Mouse (Mus musculus) fat pad, adult 2 months (tissue): Measurements from ENCODE around the gene Ramp2.

Source experiments
- DNase-seq: peaks from one replicate; pipeline ENCODE4 v3.0.0-alpha.2; 2011; ENCODE audit warnings: low read depth, low spot score; ENCODE audit errors: extremely low read depth

The Ramp2 gene

DNA sequence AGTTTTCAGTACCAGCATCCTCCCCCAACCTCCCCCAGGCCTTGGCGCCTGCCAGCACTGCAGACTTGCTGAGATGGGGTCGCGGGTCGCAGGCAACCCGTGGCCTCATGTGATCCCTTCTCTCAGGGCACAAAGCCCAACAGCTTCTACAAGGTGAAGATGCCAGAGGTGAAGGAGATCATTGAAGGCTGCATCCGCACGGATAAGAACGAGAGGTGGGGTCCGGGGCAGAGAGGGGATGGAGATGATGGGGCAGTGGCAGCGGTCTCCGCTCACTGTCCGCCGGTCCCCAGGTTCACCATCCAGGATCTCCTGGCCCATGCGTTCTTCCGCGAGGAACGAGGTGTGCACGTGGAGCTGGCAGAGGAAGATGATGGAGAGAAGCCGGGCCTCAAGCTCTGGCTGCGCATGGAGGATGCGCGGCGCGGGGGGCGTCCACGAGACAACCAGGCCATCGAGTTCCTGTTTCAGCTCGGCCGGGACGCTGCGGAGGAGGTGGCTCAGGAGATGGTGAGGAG is 19.2 kb downstream of the Ramp2 start:
- DNase-seq, result no peak

DNA sequence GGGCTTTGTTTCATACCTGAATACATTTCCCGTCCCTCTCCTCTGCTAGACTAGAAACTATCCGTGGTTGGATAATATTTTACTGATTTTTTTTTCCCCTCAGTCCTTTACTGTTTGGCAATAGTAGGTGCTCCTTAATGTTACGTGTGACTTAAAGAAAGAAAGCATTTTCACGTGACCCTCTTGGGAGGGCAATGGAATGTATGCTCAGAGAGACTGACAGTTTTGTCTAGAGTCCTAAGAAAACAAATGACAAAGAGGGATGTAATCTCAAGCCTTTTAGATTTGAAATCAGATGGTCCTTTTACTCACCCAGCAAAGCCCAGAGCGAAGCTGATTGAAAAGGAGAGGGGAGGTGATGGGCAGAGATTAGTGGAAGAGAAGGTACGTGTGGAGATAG is 20.1 kb downstream of the Ramp2 start:
- DNase-seq, result no peak

DNA sequence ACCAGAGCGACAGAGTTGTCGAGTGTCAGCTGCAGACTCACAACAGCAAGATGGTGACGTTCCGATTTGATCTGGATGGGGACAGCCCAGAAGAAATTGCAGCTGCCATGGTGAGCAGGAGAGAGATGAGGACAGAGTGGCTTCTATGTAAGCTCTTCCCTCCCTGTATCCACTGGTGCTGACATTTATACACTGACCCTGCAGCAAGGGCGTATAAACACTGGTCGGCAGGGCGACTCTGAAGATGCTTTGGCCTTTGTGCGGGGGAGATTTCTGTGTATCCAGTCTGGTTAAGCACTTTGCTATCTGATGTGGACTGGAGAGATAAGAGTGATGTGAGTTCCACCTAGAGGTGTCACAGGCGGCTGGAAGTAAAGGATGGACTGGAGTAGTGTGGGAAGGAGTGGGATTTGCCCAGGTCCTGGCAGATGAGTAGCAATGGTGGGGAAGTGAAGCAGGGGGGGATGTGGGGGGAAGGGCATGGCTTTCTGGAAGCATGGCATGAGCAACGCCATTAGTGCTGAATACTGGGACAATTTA is 23.8 kb downstream of the Ramp2 start:
- no peak for DNase-seq

DNA sequence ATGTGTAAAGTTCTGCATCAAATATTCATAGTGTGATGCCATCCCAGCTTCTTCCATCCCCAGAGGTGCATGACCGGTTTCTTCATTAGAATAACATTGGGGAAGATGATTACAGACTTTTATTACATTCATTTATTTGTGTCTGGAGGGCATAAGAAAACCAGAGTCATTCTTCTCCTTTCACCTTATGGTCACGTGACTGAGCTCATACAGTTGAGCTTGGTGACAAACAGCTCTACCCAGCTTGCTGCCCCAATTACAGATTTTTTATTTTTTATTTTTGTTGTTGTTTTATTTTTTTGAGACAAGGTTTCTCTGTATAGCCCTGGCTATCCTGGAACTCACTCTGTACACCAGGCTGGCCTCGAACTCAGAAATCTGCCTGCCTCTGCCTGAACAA is 26.6 kb downstream of the Ramp2 start:
- DNase-seq, result no peak

DNA sequence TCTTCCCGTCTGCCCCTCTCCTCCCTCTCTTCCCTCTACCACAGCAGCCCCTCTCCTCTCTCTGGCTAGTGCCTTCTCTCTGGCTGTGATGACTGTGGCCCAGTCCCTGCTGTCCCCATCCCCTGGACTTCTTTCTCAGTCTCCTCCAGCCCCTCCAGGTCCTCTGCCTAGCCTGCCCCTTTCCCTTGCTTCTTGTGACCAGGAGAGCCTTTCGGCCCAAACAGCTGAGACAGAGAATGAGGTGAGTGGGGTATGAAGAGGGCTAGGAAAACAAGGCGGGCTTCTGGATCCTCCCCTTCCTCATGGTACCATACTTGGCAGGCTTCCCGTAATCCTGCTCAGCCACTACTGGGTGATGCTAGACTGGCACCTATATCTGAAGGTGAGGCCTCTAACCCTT is 29.5 kb downstream of the Ramp2 start:
- DNase-seq, result no peak

DNA sequence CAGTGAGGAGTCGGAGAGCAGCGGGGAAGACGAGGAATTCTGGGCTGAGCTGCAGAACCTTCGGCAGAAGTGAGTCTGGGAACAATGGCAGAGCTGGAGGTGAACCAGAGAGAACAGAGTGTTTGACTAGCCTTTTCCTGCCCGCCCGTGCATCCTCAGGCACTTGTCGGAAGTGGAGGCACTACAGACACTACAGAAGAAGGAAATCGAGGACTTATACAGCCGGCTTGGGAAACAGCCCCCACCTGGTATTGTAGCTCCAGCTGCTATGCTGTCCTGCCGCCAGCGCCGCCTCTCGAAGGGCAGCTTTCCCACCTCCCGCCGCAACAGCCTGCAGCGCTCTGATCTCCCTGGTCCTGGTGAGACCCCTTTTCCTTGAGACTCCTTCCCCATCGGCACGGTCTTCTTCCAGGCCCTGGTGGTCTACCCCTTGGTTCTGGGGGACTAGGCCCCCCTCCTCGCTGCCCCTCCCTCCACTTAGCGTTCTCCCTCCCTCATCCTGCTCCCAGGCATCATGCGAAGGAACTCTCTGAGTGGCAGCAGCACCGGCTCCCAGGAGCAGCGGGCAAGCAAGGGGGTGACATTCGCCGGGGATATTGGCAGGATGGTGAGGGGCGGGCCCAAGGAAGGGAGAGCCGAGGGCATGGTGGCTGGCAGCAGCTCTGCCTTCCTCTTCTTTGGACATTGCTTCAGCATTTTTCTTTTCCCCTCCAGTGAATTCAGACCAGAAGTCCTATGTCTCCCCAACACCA is 30.7 kb downstream of the Ramp2 start:
- DNase-seq, result no peak

DNA sequence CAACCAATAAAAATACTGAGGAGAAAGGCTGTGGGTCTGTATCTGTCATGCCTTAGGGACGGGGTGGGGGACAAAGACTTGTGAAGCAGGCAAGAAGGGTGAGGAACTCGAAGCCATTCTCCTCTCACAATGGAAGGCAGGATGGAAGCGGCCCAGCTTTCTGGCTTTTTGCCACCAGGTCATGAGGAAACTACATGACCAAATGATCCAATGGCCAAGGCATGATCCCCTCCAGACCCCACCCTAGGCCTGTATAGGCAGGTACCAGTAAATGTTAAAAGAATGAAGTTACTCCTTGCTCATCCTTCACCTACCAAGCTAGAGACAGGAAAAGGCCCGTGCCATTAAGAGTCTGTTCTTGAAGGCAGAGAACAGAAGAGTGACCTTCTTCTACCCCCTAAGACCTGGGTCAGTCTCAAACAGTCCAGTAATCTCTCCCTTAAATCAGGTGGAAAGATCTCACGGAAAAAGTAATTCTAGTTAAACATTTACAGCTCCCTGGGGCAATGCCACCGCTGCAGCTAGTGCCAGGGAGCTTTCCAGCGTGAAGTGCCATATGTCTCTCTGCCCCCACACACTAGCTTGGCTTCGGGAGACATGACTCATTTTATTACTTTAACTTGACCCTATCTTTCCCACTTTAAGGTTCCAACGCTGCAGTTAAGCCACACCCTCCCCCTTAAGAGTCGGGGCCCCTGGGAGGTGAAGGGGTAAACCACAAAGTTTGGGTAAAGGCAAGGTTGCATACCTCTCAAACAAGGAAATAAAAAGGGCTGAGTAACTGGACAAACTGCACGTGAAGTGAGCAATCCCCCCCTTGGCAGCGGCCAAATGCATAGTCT is 31.8 kb downstream of the Ramp2 start:
- no peak for DNase-seq

DNA sequence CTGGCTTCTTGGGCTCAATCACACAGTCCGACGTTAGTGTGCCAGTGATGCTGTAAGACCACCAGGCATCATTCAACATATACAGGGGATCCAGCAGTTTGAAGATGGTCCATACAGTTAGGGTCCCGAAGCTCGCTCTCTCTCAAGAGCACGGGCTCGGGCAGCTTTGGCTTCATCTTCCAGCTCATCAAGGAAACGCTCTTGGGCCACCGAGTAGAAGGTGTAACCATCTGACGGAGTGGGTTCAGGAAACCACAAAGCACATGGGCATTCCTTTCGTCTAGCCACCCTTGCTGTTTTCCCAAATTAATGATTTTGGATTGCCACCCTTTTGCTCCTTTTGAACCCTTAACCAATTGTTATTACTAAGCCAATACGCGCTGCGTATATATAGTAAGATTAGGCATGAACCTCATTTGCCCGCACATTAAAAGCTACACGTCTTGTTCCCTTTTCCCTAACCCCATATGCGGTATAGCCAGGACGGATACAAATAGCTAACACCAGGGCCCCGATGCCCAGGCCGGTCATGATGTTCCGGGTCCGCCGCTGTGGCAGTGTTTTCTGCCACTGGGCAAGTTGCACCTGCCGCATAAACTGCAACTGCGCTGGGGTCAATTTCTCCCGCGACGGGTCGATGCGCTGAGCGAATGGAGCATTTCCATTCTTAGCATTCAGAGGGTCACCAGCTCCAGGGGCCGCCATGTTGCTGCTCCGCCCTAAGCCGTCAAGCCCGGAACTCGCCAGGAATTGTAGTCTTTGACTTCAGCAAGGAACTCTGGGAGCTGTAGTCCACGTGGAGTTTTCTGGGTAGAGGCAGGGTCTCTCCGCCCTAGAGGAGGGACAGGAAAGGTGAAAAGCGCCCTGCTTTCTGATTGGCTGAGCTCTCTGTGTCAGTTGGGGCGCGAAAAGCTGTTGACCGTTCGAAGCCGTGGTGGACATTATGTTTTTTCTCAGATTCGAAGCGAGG is 32.7 kb downstream of the Ramp2 start, which contains the start of the genes Cntd1 and Coa3:
Cntd1 (plus strand) TSS at position 790 of the 970 bp plus-strand sequence.
Coa3 (minus strand) TSS at position 892 of the 970 bp plus-strand sequence.
- DNase-seq, result no peak

DNA sequence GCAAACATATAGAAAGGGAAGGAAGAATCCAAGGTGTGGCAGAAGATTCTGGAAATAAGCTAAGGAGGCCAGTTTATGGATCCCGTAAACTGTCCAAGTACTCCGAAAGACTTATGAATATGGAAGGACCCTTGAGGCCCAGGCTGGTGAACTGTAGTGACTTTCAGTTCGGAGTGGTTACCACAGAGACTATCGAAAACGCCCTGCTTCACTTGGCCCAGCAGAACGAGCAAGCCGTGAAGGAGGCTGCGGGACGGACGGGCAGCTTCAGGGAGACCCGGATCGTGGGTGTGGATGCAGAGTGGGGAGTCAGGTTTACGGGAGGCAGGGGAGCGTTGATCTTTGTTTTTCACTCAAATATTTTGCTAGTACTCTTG is 33.4 kb downstream of the Ramp2 start:
- no peak for DNase-seq

DNA sequence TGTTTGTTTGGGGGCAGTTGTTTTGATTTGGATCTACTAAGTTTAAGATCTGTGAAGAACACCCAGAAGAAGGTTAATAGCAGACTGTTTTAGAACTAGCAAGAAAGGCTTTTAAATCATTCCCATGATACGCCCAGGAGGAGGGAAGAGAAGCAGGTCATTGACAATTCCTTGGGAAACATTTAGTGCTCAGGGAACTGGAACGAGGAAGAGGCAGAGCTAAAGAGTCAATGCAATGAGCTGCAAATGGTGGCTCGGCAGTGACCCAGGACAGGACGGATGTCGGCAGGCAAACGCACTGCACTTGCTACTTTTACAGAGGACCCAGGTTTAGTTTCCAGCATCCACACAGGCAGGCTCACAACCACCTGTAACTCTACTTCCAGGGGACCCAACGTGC is 35.0 kb downstream of the Ramp2 start:
- DNase-seq, result no peak

DNA sequence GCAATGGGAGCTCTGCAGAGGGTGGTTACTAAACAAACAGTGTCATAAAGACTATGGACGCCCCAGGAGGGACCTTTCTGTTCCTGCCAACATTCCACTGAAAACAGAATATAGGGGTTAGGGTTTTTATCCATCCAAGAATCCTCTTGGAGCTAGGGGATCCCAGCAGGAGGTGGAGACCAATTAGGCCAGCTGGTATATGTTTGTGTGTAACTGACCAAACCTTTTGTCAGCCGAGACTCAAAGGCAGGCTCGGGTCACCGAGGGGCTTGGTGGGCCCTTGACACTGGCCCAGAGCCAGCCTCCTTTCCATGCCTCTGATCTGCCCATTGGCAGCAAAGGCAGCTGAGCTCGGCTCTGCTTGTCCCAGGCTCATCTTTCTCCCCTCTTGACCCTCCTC is 37.1 kb downstream of the Ramp2 start:
- DNase-seq, result no peak

DNA sequence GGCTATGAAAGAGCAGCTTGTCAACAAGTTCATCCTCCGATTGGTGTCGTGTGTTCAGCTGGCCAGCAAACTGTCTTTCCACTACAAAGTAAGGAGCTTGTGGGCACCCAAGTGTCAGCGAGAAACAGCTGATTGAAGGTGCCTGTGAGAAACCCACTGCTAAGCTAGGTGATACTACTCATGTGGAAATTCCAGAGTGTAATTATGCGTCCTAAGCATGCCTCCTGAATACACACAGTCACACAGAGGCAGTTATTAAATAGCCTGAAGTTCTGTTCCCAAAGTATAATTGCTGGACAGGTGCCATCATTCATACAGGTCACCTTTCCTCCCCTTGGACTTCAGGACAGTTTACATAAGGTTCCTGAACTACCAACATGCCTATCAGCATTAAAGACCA is 38.0 kb downstream of the Ramp2 start:
- no peak for DNase-seq

DNA sequence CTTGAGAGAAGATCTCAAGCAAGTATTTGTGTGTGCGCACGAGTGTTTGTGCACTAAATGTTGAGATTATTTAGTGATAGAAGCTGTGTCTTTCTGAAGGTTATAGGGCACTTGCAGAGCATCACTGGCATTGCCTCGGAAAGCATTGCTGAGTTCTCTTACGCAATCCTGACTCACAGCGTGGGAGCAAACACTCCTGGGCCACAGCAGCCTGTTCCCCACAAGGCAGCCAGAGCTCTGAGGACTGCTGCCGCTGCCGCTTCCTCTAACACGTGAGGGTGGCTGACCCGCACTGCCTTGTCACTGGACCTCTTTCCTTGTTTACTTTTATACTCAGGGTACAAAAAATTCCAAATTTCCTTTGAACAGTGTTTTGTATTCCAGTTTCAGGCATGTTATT is 41.5 kb downstream of the Ramp2 start:
- no peak for DNase-seq

DNA sequence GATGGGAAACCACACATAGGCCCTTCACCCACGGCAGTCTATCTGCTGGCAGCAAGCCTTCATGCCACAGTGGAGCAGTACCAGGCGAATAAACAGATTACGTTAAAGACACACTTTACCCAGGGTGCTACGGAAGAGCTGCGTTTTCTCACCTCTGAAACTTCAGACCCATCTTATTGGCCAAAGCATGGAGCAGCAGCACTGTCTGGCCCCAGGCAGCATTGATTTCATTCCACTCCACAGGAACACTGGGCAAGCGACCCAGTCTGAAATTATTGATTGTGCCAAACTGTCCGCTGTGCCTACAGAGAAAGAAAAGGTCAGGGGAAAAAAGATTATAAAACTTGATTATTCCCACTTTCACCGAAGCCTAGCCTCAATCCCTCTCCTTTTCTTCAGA is 45.4 kb downstream of the Ramp2 start:
- DNase-seq, result no peak

DNA sequence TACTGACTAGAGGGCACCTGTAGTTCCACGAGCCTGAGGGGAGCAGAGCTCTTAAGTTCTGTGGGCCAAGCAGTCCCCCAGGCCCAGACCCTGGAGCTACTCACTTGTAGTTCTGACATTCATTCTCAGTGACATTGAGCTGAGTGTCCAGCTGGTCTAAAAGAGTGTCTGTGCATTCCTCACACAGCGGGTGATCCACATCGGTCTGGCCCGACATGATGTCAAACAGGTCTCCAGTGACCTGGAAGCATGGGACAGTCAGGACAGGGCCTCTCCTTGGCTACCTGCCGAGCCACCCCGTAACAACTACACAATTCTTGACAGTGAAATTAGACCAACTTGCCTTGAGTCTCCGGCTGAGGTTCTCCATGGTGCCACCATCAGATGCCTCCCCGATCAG is 49.4 kb downstream of the Ramp2 start:
- DNase-seq, result no peak

DNA sequence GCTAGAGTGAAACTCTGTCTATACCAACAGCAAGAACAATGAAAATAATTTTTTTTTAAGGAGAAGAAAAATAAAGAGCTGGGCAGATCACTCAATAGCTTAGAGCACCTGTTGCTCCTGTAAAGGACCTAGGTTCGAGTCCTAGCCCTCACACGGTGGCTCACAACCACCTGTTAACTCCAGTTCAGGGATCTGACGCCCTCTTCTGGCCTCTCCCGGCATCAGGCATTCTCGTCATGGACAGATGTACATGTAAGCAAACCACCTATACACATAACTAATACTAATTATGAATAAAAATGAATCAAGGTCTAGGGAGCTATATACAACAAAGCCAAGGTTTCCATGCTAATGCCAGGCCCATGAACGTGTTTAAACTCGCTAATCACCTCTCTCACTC is 55.1 kb downstream of the Ramp2 start:
- no peak for DNase-seq

DNA sequence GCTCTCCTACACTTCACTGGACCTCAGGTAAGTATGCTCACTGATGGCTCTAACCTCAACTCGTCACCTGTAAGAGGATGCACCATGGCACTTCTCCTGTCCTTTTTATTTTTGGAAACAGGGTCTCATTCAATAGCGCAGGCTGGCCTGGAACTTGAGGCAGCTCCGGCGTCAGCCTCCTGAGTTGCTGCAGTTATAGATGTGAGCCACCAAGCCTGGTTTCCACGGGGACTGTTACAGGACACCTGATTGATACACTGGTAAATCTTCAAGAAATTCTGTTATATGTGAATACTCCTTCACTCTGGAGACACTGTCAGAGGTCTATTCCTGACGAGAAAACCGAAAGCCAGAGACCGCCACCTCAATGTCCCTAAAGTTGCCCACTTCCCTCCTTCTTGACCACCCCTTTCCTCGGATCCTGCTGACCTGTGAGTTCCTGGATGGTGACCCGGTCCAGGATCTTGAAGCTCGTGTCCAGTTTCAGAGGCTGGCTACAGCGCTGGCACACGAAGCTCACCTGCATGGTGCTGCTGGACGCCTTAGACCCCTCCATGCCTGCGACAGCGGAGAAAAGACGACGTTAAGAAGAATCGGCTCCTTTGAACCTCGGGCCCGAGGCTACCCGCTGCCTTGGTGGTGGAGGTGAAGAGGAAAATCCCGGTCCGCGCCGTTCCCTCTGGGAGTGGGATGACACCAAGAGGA is 55.6 kb downstream of the Ramp2 start:
- no peak for DNase-seq

DNA sequence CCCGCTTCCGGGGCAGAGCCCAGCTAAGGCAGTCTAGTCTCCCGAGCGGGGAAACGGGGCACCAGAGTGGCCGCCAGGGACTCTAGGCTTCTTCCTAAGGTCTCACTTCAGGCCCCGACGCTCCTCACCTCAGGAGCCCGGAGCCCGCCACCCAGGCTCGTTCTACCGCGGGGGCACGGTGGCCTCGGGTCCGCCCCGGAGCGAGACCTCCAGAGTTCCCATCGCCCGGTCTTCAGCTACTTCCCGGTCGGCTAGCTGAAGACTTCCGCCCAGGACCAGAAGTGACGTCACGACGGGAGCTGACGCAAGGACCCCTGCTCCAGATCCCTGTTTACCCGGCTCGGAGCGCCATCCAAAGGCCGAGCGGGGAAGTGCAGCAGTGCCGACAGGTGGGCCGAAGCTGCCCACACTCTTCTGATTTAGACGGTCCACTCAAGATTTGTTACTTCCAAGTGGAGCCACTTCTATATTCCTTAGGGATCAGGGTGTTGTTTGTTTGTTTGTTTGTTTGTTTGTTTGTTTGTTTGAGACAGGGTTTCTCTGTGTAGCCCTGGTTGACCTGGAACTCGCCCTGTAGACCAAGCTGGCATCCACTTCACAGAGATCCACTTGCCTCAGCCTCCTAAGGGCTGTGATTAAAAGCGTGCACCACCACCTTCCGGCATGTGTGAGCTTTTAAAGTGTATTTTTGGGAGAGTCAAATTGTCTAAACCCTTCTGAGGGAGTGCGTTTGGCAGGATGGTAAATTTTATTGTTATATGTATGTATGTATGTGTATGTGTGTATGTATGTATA is 56.4 kb downstream of the Ramp2 start, which contains the start of gene Becn1:
Becn1 (minus strand) TSS at position 283 of the 795 bp plus-strand sequence.
- DNase-seq, result no peak

DNA sequence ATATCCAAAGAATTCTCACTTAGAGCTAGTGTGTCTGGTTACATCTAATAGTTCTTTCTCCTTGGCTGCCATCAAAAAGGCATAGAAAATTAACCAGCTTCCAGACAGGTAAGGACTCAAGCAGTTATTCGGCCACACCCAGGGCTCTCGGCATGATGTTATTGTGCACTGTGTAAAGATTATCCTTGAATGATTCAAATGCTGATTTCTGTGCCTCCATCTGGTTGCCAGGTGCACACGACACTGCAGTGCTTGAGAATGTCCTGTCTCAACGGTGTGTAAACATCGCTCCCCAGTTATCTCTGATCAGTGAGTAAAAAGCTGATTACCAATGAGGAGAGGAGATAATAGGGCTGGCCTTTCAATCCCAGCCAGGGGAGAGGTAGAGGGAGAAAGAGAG is 61.9 kb downstream of the Ramp2 start:
- no peak for DNase-seq
